Mouse (Mus musculus) neural tube, embryonic 14.5 days (tissue): ENCODE measurements around the gene Asb16. TPM values are rescaled to one million over a fixed set of nuclear protein-coding genes. Genes with fewer than 3 reads are reported as not detected.

ENCODE experiments used
- ATAC-seq: fragments of 200-750 bp; cut with Nextera tagmentation; 2 replicates; pipeline ENCODE4 v1.8.0; 2017; ENCODE audit warnings: low read depth, mild to moderate bottlenecking, moderate TSS enrichment, moderate library complexity
- H3K27ac ChIP-seq: fragments of 300-500 bp; sonication (generic); 2 replicates; pipeline ENCODE4 v1.5.1; 2014; ENCODE audit warnings: low read depth, mild to moderate bottlenecking, control low read depth, low read length, moderate library complexity, mixed read lengths
- H3K27me3 ChIP-seq: fragments of 300-500 bp; sonication (generic); 2 replicates; pipeline ENCODE4 v1.6.1; 2014; ENCODE audit warnings: low read length; ENCODE audit not compliant: control insufficient read depth, insufficient read depth
- H3K36me3 ChIP-seq: fragments of 300-500 bp; sonication (generic); 2 replicates; pipeline ENCODE4 v1.6.1; 2014; ENCODE audit warnings: low read length, mixed read lengths; ENCODE audit not compliant: control insufficient read depth, insufficient read depth
- H3K4me1 ChIP-seq: fragments of 300-500 bp; sonication (generic); 2 replicates; pipeline ENCODE4 v1.6.1; 2014; ENCODE audit warnings: low read length; ENCODE audit not compliant: control insufficient read depth, insufficient read depth
- H3K4me2 ChIP-seq: fragments of 300-500 bp; sonication (generic); 2 replicates; pipeline ENCODE4 v1.6.1; 2014; ENCODE audit warnings: mild to moderate bottlenecking, low read depth, low read length, control low read depth
- H3K4me3 ChIP-seq: fragments of 300-500 bp; sonication (generic); 2 replicates; pipeline ENCODE4 v1.5.1; 2014; ENCODE audit warnings: low read depth, low read length, control low read depth, mixed read lengths
- H3K9ac ChIP-seq: fragments of 300-500 bp; sonication (generic); replicated peaks from 2 replicates; pipeline ENCODE4 v1.6.1; 2014; ENCODE audit warnings: low read depth, mild to moderate bottlenecking, control low read depth, low read length, mixed read lengths
- H3K9me3 ChIP-seq: fragments of 300-500 bp; sonication (generic); 2 replicates; pipeline ENCODE4 v1.6.1; 2016; ENCODE audit warnings: low read length; ENCODE audit not compliant: control insufficient read depth
- WGBS: fragments of 180-500 bp; shearing (Covaris S2); extraction: QIAGEN DNeasy Blood & Tissue Kit; methylation state at CpG from one replicate; pipeline ENCODE4 v1.1.7; 2014; 5-methylcytosine and 5-hydroxymethylcytosine counted together
- polyA plus RNA-seq: library from polyadenylated mRNA; unstranded; fragments of >200 nt; fragmentation: Nextera tagmentation; extraction: Ambion mirVana; gene quantifications from 2 replicates; pipeline ENCODE4 v1.2.1, GENCODE M21; 2014

Gene Asb16
- polyA plus RNA-seq, 1 experiment from 2014 or later = 0.23 TPM

- WGBS = under 1% methylated on average over 31 of the region's 77 CpGs
- H3K36me3 ChIP-seq = peaks cover 20% of the 10 kb centered on the region; the same call in 1 of the 2 replicates
- ATAC-seq = peak; percentile 42
- H3K9ac ChIP-seq = peak overlapping the region; percentile 99
- peak overlapping the region; percentile 97 for H3K4me2 ChIP-seq
- H3K4me3 ChIP-seq = peak overlapping the region; percentile 99
- H3K4me1 ChIP-seq = peaks cover 15% of the 10 kb centered on the region; the same call in 1 of the 2 replicates
- H3K27ac ChIP-seq = peak overlapping the region; percentile 93
- H3K27me3 ChIP-seq = peaks cover 3% of the 10 kb centered on the region; the same call in 1 of the 2 replicates
- H3K9me3 ChIP-seq = no peaks in the 10 kb centered on the region
Measured at GRCm38 (mm10) chr11:102317901-102318575, 49.5 kb downstream of the Asb16 start.

DNA sequence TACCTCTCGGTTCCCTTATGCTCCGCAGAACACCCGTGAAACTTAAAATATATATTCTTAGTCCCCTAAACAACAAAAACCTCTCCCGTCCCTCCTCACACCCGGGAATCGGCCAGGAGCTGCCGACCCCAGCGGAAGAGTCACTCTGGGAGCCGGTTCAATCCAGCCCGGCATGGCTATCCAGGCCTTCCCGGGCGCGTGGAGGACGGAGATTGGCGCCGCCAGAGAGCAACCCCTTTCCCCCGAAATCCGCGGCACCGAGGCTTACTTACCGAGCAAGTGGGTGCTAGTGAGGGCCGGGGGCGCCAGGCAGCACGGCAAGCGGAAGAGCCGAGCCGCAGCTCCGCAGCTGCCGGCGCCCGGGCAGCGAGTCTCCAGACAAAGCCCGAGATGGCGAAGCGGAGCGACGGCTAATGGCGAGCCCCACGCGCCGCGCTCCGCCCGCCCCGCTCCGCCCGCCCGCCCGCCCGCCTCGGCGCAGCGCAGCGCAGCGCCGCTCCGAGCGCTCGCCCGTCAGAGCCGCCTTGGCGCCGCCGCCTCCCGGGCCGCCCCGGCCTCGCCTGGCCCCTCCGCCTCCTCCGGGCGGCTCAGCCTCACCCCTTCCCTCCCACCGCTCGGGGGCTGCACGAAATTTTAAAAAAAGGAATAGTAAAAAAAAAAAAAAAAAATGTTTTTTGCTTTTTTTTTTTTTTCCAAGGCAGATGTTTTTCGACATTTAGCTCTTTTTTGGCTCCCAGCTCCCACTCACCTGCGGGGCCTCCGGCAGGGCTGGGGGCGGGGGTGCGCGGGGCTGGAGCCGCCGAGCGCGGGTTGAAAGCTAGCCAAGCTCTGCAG is 50.2 kb downstream of the Asb16 start:
- Histone ChIP-seq H3K4me1 (peaks cover 15% of the 10 kb centered on the region; the same call in 1 of the 2 replicates), H3K9me3 (no peaks in the 10 kb centered on the region), H3K4me2 (peak overlapping the region; percentile 97), H3K36me3 (peaks cover 12% of the 10 kb centered on the region; the same call in 1 of the 2 replicates), H3K4me3 (peak overlapping the region; percentile 99), H3K27me3 (peaks cover 3% of the 10 kb centered on the region; the same call in 1 of the 2 replicates), H3K9ac (peak overlapping the region; percentile 99), H3K27ac (peak overlapping the region; percentile 93)
- WGBS = under 1% methylated on average over 79 of the region's 84 CpGs
- ATAC-seq = no peak

- Histone ChIP-seq H3K4me3 (peak within 1 kb of the TSS; percentile 99), H3K4me1 (peaks cover 15% of the 10 kb centered on the region; the same call in 1 of the 2 replicates), H3K27ac (peak within 1 kb of the TSS; percentile 93), H3K27me3 (peaks cover 3% of the 10 kb centered on the region; the same call in 1 of the 2 replicates), H3K4me2 (peak within 1 kb of the TSS; percentile 97), H3K9me3 (no peaks in the 10 kb centered on the region), H3K9ac (peak within 1 kb of the TSS; percentile 99), H3K36me3 (peaks cover 6% of the 10 kb centered on the region; the same call in 1 of the 2 replicates)
- peak; percentile 12; the same call in 1 of the 2 replicates for ATAC-seq
- WGBS = under 1% methylated on average over 25 of the region's 25 CpGs
Measured at GRCm38 (mm10) chr11:102319410-102319792, 50.9 kb downstream of the Asb16 start, which contains the start of gene Ubtf. Gene Ubtf, minus strand, starts transcription at chr11:102319742.

GRCm38 (mm10) chr11:102319941-102320685 is 51.6 kb downstream of the Asb16 start:
- under 1% methylated on average over 38 of the region's 38 CpGs for WGBS
- Histone ChIP-seq H3K27ac (peak overlapping the region; percentile 93), H3K36me3 (peaks cover 1% of the 10 kb centered on the region; the same call in 1 of the 2 replicates), H3K9ac (peak overlapping the region; percentile 99), H3K9me3 (no peaks in the 10 kb centered on the region), H3K4me2 (peak overlapping the region; percentile 97), H3K4me1 (peaks cover 15% of the 10 kb centered on the region; the same call in 1 of the 2 replicates), H3K4me3 (peak overlapping the region; percentile 99), H3K27me3 (peaks cover 3% of the 10 kb centered on the region; the same call in 1 of the 2 replicates)
- ATAC-seq = peak; percentile 52

GRCm38 (mm10) chr11:102320686-102321005 is 52.1 kb downstream of the Asb16 start:
- peak overlapping the region; percentile 99 for H3K9ac ChIP-seq
- peak overlapping the region; percentile 97 for H3K4me2 ChIP-seq
- 3% methylated on average over 10 of the region's 10 CpGs for WGBS
- H3K9me3 ChIP-seq = no peaks in the 10 kb centered on the region
- no peaks in the 10 kb centered on the region for H3K36me3 ChIP-seq
- H3K27ac ChIP-seq = peak overlapping the region; percentile 93
- peak overlapping the region; percentile 99 for H3K4me3 ChIP-seq
- ATAC-seq = peak; percentile 16
- peaks cover 3% of the 10 kb centered on the region; the same call in 1 of the 2 replicates for H3K27me3 ChIP-seq
- peaks cover 14% of the 10 kb centered on the region; the same call in 1 of the 2 replicates for H3K4me1 ChIP-seq

GRCm38 (mm10) chr11:102321931-102322330 is 53.4 kb downstream of the Asb16 start:
- Histone ChIP-seq H3K4me2 (no peak overlapping the region), H3K4me1 (peaks cover 7% of the 10 kb centered on the region; the same call in 1 of the 2 replicates), H3K36me3 (no peaks in the 10 kb centered on the region), H3K27ac (no peak overlapping the region), H3K27me3 (peaks cover 3% of the 10 kb centered on the region; the same call in 1 of the 2 replicates), H3K9ac (no peak overlapping the region), H3K9me3 (no peaks in the 10 kb centered on the region), H3K4me3 (no peak overlapping the region)
- ATAC-seq = no peak
- 78% methylated on average over 6 of the region's 6 CpGs for WGBS

- no peak for ATAC-seq
- H3K27ac ChIP-seq = no peak overlapping the region
- no peak overlapping the region for H3K4me2 ChIP-seq
- H3K9me3 ChIP-seq = no peaks in the 10 kb centered on the region
- 93% methylated on average over 1 of the region's 1 CpGs for WGBS
- no peaks in the 10 kb centered on the region for H3K36me3 ChIP-seq
- H3K4me1 ChIP-seq = peaks cover 7% of the 10 kb centered on the region; the same call in 1 of the 2 replicates
- H3K4me3 ChIP-seq = no peak overlapping the region
- no peak overlapping the region for H3K9ac ChIP-seq
- H3K27me3 ChIP-seq = peaks cover 1% of the 10 kb centered on the region; the same call in 1 of the 2 replicates
Measured at GRCm38 (mm10) chr11:102323516-102323915, 55.0 kb downstream of the Asb16 start.

GRCm38 (mm10) chr11:102327250-102327649 is 58.7 kb downstream of the Asb16 start:
- ATAC-seq = no peak
- no peaks in the 10 kb centered on the region for H3K9me3 ChIP-seq
- H3K27ac ChIP-seq = no peak overlapping the region
- no peak overlapping the region for H3K4me3 ChIP-seq
- H3K4me1 ChIP-seq = no peaks in the 10 kb centered on the region
- no peaks in the 10 kb centered on the region for H3K36me3 ChIP-seq
- H3K4me2 ChIP-seq = no peak overlapping the region
- no peak overlapping the region for H3K9ac ChIP-seq
- 59% methylated on average over 5 of the region's 5 CpGs for WGBS
- no peaks in the 10 kb centered on the region for H3K27me3 ChIP-seq
